Mouse (Mus musculus): ENCODE measurements at regions not wholly inside any gene's neighbourhood (a gene's known extent, or its start where the extent isn't known, plus 50 kb on each side); places are given as distances from the start of the nearest gene placed in this dataset.

DNA sequence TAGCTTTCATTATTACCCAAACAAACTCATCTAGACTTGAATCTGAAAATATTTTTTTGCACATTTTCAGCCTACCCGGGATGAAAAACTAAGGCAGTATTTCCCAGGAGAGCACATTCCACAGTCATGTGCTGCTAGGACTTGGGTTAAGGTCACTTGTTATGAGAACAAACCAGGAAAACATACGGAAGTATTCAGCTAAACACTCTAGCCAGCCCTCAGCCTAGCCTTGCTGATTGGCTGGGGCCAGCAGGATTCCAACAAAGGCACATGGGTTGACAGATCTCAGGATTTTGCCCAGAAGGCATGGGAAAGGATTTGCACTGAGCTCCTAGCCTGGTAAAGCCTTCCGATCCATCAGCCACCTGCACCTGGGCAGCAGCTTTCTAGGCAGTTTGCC is 68.0 kb upstream of the Jak1 start:
- no peak for ATAC-seq (ENCODE audit: low FRiP score, low TSS enrichment)

DNA sequence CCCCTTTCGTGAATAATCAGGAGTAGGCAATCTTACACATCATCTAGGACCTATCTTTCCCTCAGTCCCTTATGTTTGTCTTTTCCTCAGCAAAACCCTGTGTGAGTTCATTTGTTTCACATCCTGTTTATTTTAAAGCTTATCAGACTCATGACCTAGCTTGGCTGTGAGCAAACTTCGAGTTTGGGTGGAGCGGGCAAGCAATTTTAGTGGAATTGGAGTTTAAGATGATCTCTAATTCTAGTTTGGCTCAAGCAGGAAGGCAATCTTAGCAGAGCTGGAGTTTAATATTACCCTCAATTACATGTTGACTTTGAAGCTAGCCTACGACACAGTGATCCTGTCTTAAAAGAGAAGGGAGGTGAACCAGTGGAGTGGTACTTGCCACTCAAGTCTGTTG is 66.1 kb upstream of the Jak1 start:
- Histone ChIP-seq H3K9ac (replicated peaks; ENCODE audit: low read length) (no peak overlapping the region), H3K4me3 (replicated peaks; ENCODE audit: low read depth, low read length) (no peak overlapping the region), H3K4me2 (ENCODE audit: low read length) (no peak overlapping the region), H3K4me1 (ENCODE audit: control insufficient read depth, insufficient read depth, low read length) (no peaks in the 10 kb centered on the region), H3K9me3 (ENCODE audit: control insufficient read depth, low read length) (no peaks in the 10 kb centered on the region), H3K27me3 (ENCODE audit: control insufficient read depth, insufficient read depth, low read length) (no peaks in the 10 kb centered on the region), H3K36me3 (ENCODE audit: control insufficient read depth, insufficient read depth, low read length) (no peaks in the 10 kb centered on the region), H3K27ac (replicated peaks; ENCODE audit: low read depth, low read length) (no peak overlapping the region)
- DNase-seq (no peak), ATAC-seq (ENCODE audit: low FRiP score, low TSS enrichment) (no peak)
- 92% methylated on average over 4 of the region's 4 CpGs for WGBS

More for the DNA sequence above, 68.0 kb upstream of the Jak1 start:
- DNase-seq: no peak
- Histone ChIP-seq H3K9me3 (ENCODE audit: control insufficient read depth, low read length) (no peaks in the 10 kb centered on the region), H3K27ac (replicated peaks; ENCODE audit: low read depth, low read length) (no peak overlapping the region), H3K4me3 (replicated peaks; ENCODE audit: low read depth, low read length) (no peak overlapping the region), H3K4me1 (ENCODE audit: control insufficient read depth, insufficient read depth, low read length) (no peaks in the 10 kb centered on the region), H3K9ac (replicated peaks; ENCODE audit: low read length) (no peak overlapping the region), H3K36me3 (ENCODE audit: control insufficient read depth, insufficient read depth, low read length) (no peaks in the 10 kb centered on the region), H3K27me3 (ENCODE audit: control insufficient read depth, insufficient read depth, low read length) (no peaks in the 10 kb centered on the region), H3K4me2 (ENCODE audit: low read length) (no peak overlapping the region)
- 81% methylated on average over 3 of the region's 3 CpGs for WGBS

DNA sequence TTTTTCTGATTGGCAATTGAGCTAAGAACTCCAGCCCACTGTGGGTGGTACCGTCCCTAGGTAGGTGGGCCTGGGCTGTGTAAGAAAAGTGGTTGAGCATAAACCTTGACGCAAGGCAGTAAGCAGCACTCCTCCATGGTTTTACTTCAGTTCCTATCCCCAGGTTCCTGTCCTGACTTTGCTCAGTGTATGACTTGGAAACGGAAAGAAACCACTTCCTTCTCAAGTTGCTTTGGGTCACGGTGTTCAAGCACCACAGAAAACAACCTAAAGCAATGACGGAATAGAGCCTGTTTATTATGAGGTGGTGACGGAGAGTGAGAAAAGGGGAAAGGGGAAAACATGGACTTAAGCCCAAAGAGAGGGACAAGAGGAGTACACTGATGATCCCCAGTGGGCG is 64.0 kb upstream of the Jak1 start:
- 91% methylated on average over 7 of the region's 7 CpGs for WGBS
- ATAC-seq (ENCODE audit: low FRiP score, low TSS enrichment): no peak
- H3K27me3 ChIP-seq (ENCODE audit: control insufficient read depth, insufficient read depth, low read length): no peaks in the 10 kb centered on the region
- no peaks in the 10 kb centered on the region for H3K36me3 ChIP-seq (ENCODE audit: control insufficient read depth, insufficient read depth, low read length)
- no peaks in the 10 kb centered on the region for H3K9me3 ChIP-seq (ENCODE audit: control insufficient read depth, low read length)
- no peak for DNase-seq
- H3K9ac ChIP-seq (replicated peaks; ENCODE audit: low read length): no peak overlapping the region
- no peak overlapping the region for H3K4me3 ChIP-seq (replicated peaks; ENCODE audit: low read depth, low read length)
- H3K27ac ChIP-seq (replicated peaks; ENCODE audit: low read depth, low read length): no peak overlapping the region
- H3K4me1 ChIP-seq (ENCODE audit: control insufficient read depth, insufficient read depth, low read length): no peaks in the 10 kb centered on the region
- no peak overlapping the region for H3K4me2 ChIP-seq (ENCODE audit: low read length)

DNA sequence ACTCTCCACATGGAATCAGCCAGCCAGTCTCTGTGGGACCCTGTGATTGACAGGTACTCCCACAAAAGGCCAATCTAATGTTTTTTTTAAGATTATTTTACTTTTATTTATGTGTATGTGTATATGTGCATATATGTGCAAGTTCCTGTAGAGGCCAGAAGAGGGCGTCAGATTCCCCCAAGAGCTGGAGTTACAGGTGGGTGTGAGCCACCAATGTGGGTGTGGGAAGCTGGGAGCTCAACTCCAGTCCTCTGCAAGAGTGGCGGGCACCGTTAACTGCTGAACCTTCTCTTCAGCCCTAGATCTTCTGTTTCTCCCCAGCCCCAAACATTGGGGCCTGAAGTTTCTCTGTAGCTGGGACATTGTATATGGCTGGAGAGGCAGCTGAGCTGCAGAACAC is 61.0 kb upstream of the Jak1 start:
- no peaks in the 10 kb centered on the region for H3K9me3 ChIP-seq (ENCODE audit: control insufficient read depth, low read length)
- no peaks in the 10 kb centered on the region for H3K4me1 ChIP-seq (ENCODE audit: control insufficient read depth, insufficient read depth, low read length)
- H3K4me2 ChIP-seq (ENCODE audit: low read length): no peak overlapping the region
- DNase-seq (no peak), ATAC-seq (ENCODE audit: low FRiP score, low TSS enrichment) (no peak)
- no peaks in the 10 kb centered on the region for H3K36me3 ChIP-seq (ENCODE audit: control insufficient read depth, insufficient read depth, low read length)
- H3K27me3 ChIP-seq (ENCODE audit: control insufficient read depth, insufficient read depth, low read length): no peaks in the 10 kb centered on the region
- H3K9ac ChIP-seq (replicated peaks; ENCODE audit: low read length): no peak overlapping the region
- H3K27ac ChIP-seq (replicated peaks; ENCODE audit: low read depth, low read length): no peak overlapping the region
- 74% methylated on average over 3 of the region's 3 CpGs for WGBS
- H3K4me3 ChIP-seq (replicated peaks; ENCODE audit: low read depth, low read length): no peak overlapping the region

DNA sequence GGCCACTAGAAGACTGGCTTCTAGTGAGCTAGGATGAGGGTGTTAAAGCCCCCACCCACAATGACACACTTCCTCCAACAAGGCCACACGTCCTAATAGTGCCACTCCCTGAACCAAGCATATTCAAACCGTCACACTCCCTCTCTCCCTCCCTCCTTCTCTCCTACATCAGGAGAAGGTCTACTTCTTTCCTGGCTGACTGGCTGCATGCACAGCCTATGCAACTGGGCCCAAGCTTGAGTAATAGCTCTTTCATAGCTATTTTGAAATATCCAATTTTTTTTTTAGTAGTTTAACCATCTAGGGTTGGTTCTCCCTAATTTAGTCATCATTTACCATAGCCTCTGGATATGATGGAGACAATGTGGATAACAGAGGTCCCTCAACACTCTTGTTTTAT is 56.6 kb upstream of the Jak1 start:
- Histone ChIP-seq H3K27ac (replicated peaks; ENCODE audit: low read depth, low read length) (no peak overlapping the region), H3K27me3 (ENCODE audit: control insufficient read depth, insufficient read depth, low read length) (no peaks in the 10 kb centered on the region), H3K9ac (replicated peaks; ENCODE audit: low read length) (no peak overlapping the region), H3K4me3 (replicated peaks; ENCODE audit: low read depth, low read length) (no peak overlapping the region), H3K36me3 (ENCODE audit: control insufficient read depth, insufficient read depth, low read length) (no peaks in the 10 kb centered on the region), H3K4me2 (ENCODE audit: low read length) (no peak overlapping the region), H3K4me1 (ENCODE audit: control insufficient read depth, insufficient read depth, low read length) (no peaks in the 10 kb centered on the region), H3K9me3 (ENCODE audit: control insufficient read depth, low read length) (no peaks in the 10 kb centered on the region)
- ATAC-seq (ENCODE audit: low FRiP score, low TSS enrichment): no peak
- DNase-seq: no peak
- WGBS: 91% methylated on average over 2 of the region's 2 CpGs

DNA sequence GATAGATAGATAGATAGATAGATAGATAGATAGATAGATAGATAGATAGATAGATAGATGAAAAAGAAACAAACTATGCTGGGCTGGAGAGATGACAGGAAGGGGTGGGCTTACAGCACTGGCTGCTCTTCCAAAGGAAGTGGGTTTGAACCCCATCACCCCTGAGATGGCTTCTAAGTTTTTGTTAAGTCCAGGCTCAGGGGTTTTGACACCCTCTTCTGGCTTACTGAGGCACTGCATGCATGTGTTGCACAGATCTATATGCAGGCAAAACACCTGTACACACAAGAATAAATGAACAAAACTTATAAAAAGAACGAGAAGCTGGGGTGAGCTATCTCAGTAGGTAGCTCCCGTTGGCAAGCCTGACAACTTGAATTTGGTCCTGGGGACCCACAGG is 55.5 kb upstream of the Jak1 start:
- WGBS: 83% methylated on average over 2 of the region's 2 CpGs

DNA sequence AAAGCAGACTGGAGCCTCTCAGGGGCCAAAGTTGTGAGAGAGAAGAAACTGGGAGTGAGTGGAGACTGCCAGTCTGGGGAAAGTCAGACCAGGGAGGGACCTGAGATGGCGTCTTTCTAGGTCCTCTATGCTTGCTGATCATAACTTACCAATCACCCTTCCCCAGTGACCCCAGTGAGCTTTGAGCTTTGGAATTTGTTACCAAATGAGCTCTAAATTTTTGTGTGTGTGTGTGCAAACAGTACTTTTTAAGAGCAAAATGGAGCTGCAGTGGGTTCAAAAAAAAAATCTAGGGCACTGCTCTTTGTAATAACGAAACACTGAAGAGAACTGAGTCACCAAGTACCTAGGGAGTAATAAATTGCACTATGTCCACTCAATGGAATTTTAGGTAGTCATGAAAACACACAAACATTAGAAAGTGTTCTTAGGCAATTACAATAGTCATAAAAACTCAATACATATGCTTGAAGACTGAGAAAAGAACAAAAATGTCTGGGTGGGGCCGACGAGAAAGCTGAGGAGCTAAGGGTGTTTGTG is 54.7 kb upstream of the Jak1 start:
- H3K4me3 ChIP-seq (replicated peaks; ENCODE audit: low read depth, low read length): no peak overlapping the region
- H3K9me3 ChIP-seq (ENCODE audit: control insufficient read depth, low read length): no peaks in the 10 kb centered on the region
- no peak overlapping the region for H3K27ac ChIP-seq (replicated peaks; ENCODE audit: low read depth, low read length)
- H3K27me3 ChIP-seq (ENCODE audit: control insufficient read depth, insufficient read depth, low read length): no peaks in the 10 kb centered on the region
- DNase-seq (no peak), ATAC-seq (ENCODE audit: low FRiP score, low TSS enrichment) (no peak)
- no peaks in the 10 kb centered on the region for H3K4me1 ChIP-seq (ENCODE audit: control insufficient read depth, insufficient read depth, low read length)
- no peaks in the 10 kb centered on the region for H3K36me3 ChIP-seq (ENCODE audit: control insufficient read depth, insufficient read depth, low read length)
- 84% methylated on average over 4 of the region's 4 CpGs for WGBS
- no peak overlapping the region for H3K4me2 ChIP-seq (ENCODE audit: low read length)
- H3K9ac ChIP-seq (replicated peaks; ENCODE audit: low read length): no peak overlapping the region

More for the DNA sequence above, 55.5 kb upstream of the Jak1 start:
- Histone ChIP-seq H3K36me3 (ENCODE audit: control insufficient read depth, insufficient read depth, low read length) (no peaks in the 10 kb centered on the region), H3K4me3 (replicated peaks; ENCODE audit: low read depth, low read length) (no peak overlapping the region), H3K9ac (replicated peaks; ENCODE audit: low read length) (no peak overlapping the region), H3K4me1 (ENCODE audit: control insufficient read depth, insufficient read depth, low read length) (no peaks in the 10 kb centered on the region), H3K9me3 (ENCODE audit: control insufficient read depth, low read length) (no peaks in the 10 kb centered on the region), H3K27me3 (ENCODE audit: control insufficient read depth, insufficient read depth, low read length) (no peaks in the 10 kb centered on the region), H3K4me2 (ENCODE audit: low read length) (no peak overlapping the region), H3K27ac (replicated peaks; ENCODE audit: low read depth, low read length) (no peak overlapping the region)
- ATAC-seq (ENCODE audit: low FRiP score, low TSS enrichment): no peak
- no peak for DNase-seq

DNA sequence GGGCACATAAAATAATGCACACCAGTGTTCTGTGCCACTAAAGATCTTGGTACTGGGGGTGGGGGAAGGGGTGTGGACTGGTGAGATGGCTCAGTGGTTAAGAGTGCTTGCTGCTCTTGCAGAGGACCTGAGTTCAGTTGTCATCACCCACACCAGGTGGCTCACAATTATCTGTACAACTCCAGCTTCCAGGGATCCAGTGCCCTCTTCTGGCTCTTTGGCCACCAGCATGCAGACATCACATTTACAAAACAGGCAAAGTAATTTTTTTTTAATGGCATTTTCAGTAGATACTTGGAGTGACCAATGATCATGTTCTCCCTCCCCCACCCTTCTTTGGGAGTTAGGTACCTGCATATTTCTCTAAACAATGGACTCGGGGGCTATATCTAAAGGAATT is 53.8 kb upstream of the Jak1 start:
- H3K4me1 ChIP-seq (ENCODE audit: control insufficient read depth, insufficient read depth, low read length): no peaks in the 10 kb centered on the region
- H3K36me3 ChIP-seq (ENCODE audit: control insufficient read depth, insufficient read depth, low read length): no peaks in the 10 kb centered on the region
- no peak for ATAC-seq (ENCODE audit: low FRiP score, low TSS enrichment)
- no peaks in the 10 kb centered on the region for H3K27me3 ChIP-seq (ENCODE audit: control insufficient read depth, insufficient read depth, low read length)
- WGBS: 100% methylated on average over 1 of the region's 1 CpGs
- H3K27ac ChIP-seq (replicated peaks; ENCODE audit: low read depth, low read length): no peak overlapping the region
- no peak overlapping the region for H3K4me2 ChIP-seq (ENCODE audit: low read length)
- no peak for DNase-seq
- H3K9ac ChIP-seq (replicated peaks; ENCODE audit: low read length): no peak overlapping the region
- H3K4me3 ChIP-seq (replicated peaks; ENCODE audit: low read depth, low read length): no peak overlapping the region
- no peaks in the 10 kb centered on the region for H3K9me3 ChIP-seq (ENCODE audit: control insufficient read depth, low read length)

DNA sequence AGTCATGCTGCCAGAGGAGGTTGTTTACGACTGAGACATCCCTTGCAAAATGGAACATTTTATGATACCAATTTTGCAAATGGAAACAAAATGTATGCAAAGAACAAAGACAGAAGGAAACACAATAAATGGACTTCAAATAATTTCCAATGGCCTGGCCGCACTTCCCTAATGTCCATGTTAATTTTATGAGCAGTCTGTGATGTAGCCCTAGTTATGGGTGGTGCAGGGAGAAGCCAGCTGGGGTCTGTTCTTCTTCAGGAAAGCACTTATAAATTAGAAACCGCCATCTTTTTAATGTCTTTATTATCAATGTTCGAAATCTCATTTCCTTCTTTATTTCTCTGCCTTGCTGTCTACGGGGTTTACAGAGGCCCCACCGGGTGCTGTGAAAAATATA is 51.0 kb upstream of the Jak1 start:
- DNase-seq (no peak), ATAC-seq (ENCODE audit: low FRiP score, low TSS enrichment) (no peak)
- H3K4me1 ChIP-seq (ENCODE audit: control insufficient read depth, insufficient read depth, low read length): no peaks in the 10 kb centered on the region
- H3K4me3 ChIP-seq (replicated peaks; ENCODE audit: low read depth, low read length): no peak overlapping the region
- H3K36me3 ChIP-seq (ENCODE audit: control insufficient read depth, insufficient read depth, low read length): no peaks in the 10 kb centered on the region
- WGBS: 87% methylated on average over 6 of the region's 6 CpGs
- H3K9me3 ChIP-seq (ENCODE audit: control insufficient read depth, low read length): no peaks in the 10 kb centered on the region
- no peaks in the 10 kb centered on the region for H3K27me3 ChIP-seq (ENCODE audit: control insufficient read depth, insufficient read depth, low read length)
- H3K27ac ChIP-seq (replicated peaks; ENCODE audit: low read depth, low read length): no peak overlapping the region
- no peak overlapping the region for H3K4me2 ChIP-seq (ENCODE audit: low read length)
- H3K9ac ChIP-seq (replicated peaks; ENCODE audit: low read length): no peak overlapping the region
